Mouse (Mus musculus) liver, adult 2 months (tissue): ENCODE measurements at regions not wholly inside any gene's neighbourhood (a gene's known extent, or its start where the extent isn't known, plus 50 kb on each side); places are given as distances from the start of the nearest gene placed in this dataset.

Experiments
- CTCF ChIP-seq: fragments of 200-500 bp; IDR thresholded peaks from 2 replicates; pipeline ENCODE4 v1.5.1; 2011; ENCODE audit warnings: low read depth, low read length, control low read depth
- POLR2A ChIP-seq: fragments of 200-500 bp; IDR thresholded peaks from 2 replicates; pipeline ENCODE4 v1.6.1; 2011; ENCODE audit warnings: low read length, control low read depth; ENCODE audit not compliant: insufficient read depth; ENCODE audit errors: extremely low read depth

DNA sequence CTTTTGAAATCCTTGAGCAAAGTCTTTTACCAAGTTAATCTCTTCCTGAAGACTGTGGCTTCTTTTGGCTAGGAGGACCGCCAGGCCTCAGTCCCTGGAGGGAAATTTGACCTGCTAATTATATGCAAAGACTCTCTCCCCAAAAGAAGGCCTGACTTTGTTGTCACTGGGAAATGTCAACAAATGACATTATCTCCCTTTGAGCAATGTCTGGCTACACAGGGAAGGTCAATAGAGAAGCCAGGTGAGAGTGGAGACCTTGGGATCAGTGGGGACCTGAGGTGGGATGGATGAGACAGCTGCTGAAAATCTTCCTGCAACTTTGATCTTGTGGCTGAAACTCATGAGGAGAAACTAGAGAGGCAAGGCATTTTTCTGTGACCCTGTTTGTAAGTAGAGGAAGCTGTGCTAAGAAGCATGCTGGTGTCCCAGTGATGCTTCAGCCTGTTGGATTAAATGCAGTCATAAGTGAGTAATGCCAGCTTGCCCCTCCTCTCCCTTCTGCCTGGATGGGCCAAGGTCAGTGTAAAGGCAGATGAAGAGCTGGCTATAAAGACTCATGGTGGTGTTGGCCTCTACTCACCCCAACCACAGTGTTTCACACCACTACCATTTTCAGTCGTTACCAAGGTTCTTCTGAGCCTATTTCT lies 121.9 kb downstream of the Prox1 start:
- TF ChIP-seq POLR2A (no peak), CTCF (no peak)
